Mouse (Mus musculus): ENCODE measurements around the gene Tom1l2.

DNA sequence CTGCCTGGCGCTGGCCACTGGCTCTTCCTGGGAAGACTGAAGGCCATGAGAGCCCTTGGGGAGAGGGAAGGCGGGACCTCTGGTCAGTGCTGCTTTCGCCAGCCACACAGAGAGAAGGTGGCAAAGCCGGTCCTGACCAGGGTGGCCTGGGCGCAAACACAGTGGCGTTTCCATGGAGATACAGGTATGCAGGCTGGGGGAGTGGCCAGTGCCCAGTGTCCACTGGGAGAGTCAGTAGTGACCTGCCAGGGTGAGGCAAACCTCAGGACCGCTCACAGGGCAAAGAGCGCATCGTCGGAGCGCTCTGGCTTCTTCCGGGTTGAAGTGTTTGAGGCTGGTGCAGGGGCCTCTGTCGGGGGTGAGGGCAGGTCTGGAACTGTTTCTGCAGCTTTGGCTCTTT, 122.9 kb downstream of the Tom1l2 start:
- TF ChIP-seq TAL1 (IDR thresholded peaks at IDR 0.05; ENCODE audit: low read length) = no peak
- TF ChIP-seq GATA1 (IDR thresholded peaks at IDR 0.05; ENCODE audit: low read length) = no peak
